ENCODE assay signal across 1 mouse cellular context in the genomic region with DNA sequence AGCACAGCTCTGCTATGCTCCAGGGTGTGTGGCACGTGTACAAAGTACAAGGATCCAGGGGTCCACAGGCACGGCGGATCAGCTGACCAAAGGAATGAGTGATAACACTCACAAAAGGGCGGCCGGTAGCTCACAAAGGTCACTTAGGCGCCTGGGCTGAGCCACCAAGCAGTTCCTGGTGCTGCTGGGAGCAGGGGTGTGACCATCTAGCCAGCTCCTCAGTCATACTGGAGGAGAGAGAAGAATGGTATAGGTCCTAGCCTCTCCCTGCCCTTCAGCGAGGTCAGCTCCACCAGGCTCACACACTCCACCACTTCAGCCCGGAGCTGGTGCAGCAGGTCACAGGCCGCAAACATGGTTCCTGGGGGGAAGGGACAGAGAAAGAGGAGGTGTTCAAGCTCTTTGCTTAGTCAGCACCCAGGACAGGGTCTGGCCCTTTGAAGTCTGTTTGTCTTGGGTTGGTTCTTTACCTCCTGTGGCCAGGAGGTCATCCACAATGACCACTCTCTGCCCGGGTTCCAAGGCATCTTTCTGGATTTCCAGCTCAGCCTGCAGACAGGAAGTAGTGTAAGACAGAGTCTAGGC.
TF ChIP-seq lines count a peak whose summit lies in the region.

No protein-coding gene starts in this region.

TF ChIP-seq in C2C12, 6 proteins besides CTCF, POLR2A, EP300 and RAD21 (continued from another document):
- no peak for TF ChIP-seq MYOD1 (IDR thresholded peaks at IDR 0.05; ENCODE audit: control insufficient read depth, insufficient read length, low read depth)
- no peak for TF ChIP-seq FOSL1 (IDR thresholded peaks at IDR 0.05; ENCODE audit: insufficient read depth, low read length, poor library complexity, severe bottlenecking)
- no peak for TF ChIP-seq MYOG (IDR thresholded peaks at IDR 0.05; ENCODE audit: control insufficient read depth, extremely low read depth, insufficient read length)
